Mouse (Mus musculus) midbrain, embryonic 12.5 days (tissue): ENCODE measurements around the gene Cyp2d22. TPM values are rescaled to one million over a fixed set of nuclear protein-coding genes. Genes with fewer than 3 reads are reported as not detected.
"Not testable (repeated sequence)": the region's sequence is repeated elsewhere in the genome, so short reads cannot be mapped to it uniquely, and the experiment has no call there.

Experiments
- ATAC-seq: fragments of 200-750 bp; cut with Nextera tagmentation; 2 replicates; pipeline ENCODE4 v1.8.0; 2017; ENCODE audit warnings: low read depth, moderate TSS enrichment, moderate library complexity; ENCODE audit not compliant: low FRiP score
- H3K27ac ChIP-seq: fragments of 300-500 bp; sonication (generic); replicated peaks from 2 replicates; pipeline ENCODE4 v1.5.1; 2016; ENCODE audit warnings: mild to moderate bottlenecking
- H3K27me3 ChIP-seq: fragments of 300-500 bp; sonication (generic); 2 replicates; pipeline ENCODE4 v1.6.1; 2016; ENCODE audit warnings: mild to moderate bottlenecking
- H3K36me3 ChIP-seq: fragments of 300-500 bp; sonication (generic); 2 replicates; pipeline ENCODE4 v1.6.1; 2016
- H3K4me1 ChIP-seq: fragments of 300-500 bp; sonication (generic); 2 replicates; pipeline ENCODE4 v1.6.1; 2016
- H3K4me2 ChIP-seq: fragments of 300-500 bp; sonication (generic); replicated peaks from 2 replicates; pipeline ENCODE4 v1.6.1; 2016; ENCODE audit warnings: mild to moderate bottlenecking, moderate library complexity
- H3K4me3 ChIP-seq: fragments of 300-500 bp; sonication (generic); 2 replicates; pipeline ENCODE4 v1.5.1; 2016; ENCODE audit warnings: mild to moderate bottlenecking
- H3K9ac ChIP-seq: fragments of 300-500 bp; sonication (generic); replicated peaks from 2 replicates; pipeline ENCODE4 v1.6.1; 2016; ENCODE audit warnings: mild to moderate bottlenecking, moderate library complexity
- H3K9me3 ChIP-seq: fragments of 300-500 bp; sonication (generic); 2 replicates; pipeline ENCODE4 v1.6.1; 2016; ENCODE audit warnings: mild to moderate bottlenecking
- WGBS: fragments of 180-500 bp; shearing (Covaris S2); methylation state at CpG from one replicate; pipeline ENCODE4 v1.1.7; 2016; 5-methylcytosine and 5-hydroxymethylcytosine counted together
- polyA plus RNA-seq: library from polyadenylated mRNA; unstranded; fragments of >200 nt; fragmentation: Nextera tagmentation; extraction: Ambion mirVana; gene quantifications from 2 replicates; pipeline ENCODE4 v1.2.1, GENCODE M21; 2016

The Cyp2d22 gene
- polyA plus RNA-seq, 1 experiment from 2014 or later, result 2.3 TPM

DNA sequence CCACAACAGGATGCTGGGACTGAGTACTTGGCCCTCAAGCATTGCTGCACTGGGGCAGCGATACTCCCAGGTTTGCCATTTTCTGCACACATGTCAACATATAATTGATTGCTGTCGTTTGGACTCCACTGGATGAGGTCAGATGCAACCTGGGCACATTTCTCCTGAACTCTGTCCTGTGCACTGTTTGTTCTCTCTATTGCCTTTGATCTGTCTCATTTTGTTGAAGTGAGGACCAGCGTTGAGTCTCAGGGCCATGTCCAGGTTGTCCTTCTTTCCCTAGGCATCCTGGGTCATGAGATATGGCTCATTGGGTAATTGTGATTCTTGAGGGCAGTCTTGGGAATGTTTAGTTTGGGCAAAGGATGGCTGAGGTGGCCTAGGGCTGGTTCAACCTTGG, 15.9 kb upstream of the Cyp2d22 start:
- not testable (repeated sequence) for H3K36me3 ChIP-seq, H3K4me1 ChIP-seq, H3K27me3 ChIP-seq, H3K9ac ChIP-seq, H3K27ac ChIP-seq, H3K4me3 ChIP-seq, H3K4me2 ChIP-seq, ATAC-seq, H3K9me3 ChIP-seq
- 87% methylated on average over 3 of the region's 3 CpGs for WGBS

DNA sequence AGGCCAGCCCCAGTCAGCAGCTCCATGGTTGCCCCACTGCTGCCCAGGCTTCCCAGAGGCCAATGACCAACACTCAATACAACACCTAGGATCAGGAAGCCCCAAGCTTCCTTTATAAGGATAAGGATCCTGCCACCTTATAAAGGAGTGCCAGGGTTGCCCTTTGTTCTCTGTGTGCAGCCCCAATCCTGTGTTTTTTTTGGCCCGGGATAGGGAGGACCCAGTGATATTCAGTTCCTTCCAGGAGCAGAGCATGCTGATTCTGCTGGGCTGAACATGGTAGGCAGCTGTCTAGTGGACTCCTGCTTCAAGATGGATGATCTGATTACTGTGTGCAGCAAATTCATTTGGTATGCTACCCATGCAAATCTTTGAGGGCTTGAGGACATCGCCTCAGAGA, 13.9 kb upstream of the Cyp2d22 start, which contains the start of gene Cyp2d11:
TSS of gene Cyp2d11 (minus strand) at position 101 of the 400 bp plus-strand sequence.
- not testable (repeated sequence) for H3K27me3 ChIP-seq, H3K4me3 ChIP-seq, H3K4me1 ChIP-seq, H3K36me3 ChIP-seq, H3K4me2 ChIP-seq, H3K9ac ChIP-seq, H3K27ac ChIP-seq, H3K9me3 ChIP-seq, ATAC-seq
- 89% methylated on average over 2 of the region's 2 CpGs for WGBS

DNA sequence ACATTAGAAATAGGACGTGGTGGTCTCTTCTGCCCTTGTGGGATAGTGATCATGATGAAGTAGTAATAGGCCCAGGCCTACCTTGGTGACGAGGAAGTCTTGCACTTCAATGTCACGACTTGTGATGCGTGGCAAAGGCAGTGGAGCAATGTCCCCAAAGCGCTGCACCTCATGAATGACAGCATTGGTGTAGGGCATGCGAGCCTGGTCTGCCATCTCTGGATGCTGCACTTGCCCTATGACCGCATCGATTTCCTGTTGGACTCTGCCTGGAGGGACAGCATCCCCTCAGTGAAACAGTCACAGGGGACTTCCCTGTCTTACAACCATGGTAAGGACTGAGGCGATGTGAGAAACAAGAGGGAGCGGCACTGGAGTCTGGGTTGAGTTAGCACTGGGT, 9.9 kb upstream of the Cyp2d22 start:
- H3K4me3 ChIP-seq, ATAC-seq, H3K4me2 ChIP-seq, H3K4me1 ChIP-seq, H3K27me3 ChIP-seq, H3K27ac ChIP-seq, H3K36me3 ChIP-seq, H3K9ac ChIP-seq, H3K9me3 ChIP-seq: not testable (repeated sequence)
- WGBS, result 91% methylated on average over 10 of the region's 10 CpGs

DNA sequence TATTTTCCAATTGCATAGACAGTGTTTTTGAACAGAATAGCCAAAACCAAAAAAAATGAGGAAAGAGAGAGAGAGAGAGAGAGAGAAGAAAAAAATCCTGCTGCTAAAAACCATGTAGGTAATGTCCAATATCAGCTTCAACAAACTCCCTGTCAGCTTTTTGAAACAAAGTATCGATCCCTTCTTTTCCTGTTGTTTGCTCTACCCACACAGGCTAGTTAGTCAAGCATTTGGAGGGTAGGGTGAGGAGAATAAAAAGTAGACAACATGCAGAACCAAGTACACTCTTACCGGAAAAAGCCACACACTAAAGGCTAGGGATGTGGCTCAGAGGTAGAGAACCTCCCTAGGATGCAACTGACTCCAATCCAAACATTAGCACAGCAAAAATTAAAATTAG, 5.7 kb upstream of the Cyp2d22 start:
- Histone ChIP-seq H3K36me3 (no peaks in the 10 kb centered on the region), H3K9me3 (no peaks in the 10 kb centered on the region), H3K9ac (no peak overlapping the region), H3K4me3 (no peak overlapping the region), H3K27ac (no peak overlapping the region), H3K27me3 (no peaks in the 10 kb centered on the region), H3K4me1 (peaks cover 2% of the 10 kb centered on the region), H3K4me2 (no peak overlapping the region)
- ATAC-seq, result no peak
- WGBS, result 89% methylated on average over 2 of the region's 2 CpGs

DNA sequence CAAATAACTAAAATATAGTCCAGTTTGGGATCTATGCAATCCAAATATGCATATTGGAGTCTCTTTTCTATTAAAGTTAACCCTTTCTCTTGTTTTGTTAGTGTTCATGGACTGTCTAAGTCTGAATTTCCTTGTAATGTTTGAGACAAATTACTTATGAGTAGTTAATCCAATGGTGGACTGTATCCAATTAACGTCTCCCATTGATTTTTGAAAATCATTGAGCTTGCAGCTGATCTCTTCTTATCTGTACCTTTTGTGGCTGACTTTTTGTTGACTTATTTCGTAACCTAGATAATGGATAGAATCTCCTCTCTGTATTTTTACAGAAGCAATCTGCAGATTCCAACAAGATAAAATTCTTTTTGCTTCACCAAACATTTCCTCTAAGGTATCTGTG, 2.4 kb upstream of the Cyp2d22 start:
- H3K27me3 ChIP-seq, result peaks cover 13% of the 10 kb centered on the region
- H3K4me3 ChIP-seq, result no peak overlapping the region
- no peak for ATAC-seq
- H3K4me1 ChIP-seq, result peaks cover 13% of the 10 kb centered on the region
- no peaks in the 10 kb centered on the region for H3K9me3 ChIP-seq
- no peak overlapping the region for H3K9ac ChIP-seq
- H3K4me2 ChIP-seq, result no peak overlapping the region
- no peaks in the 10 kb centered on the region for H3K36me3 ChIP-seq
- 87% methylated on average over 2 of the region's 2 CpGs for WGBS
- H3K27ac ChIP-seq, result no peak overlapping the region

DNA sequence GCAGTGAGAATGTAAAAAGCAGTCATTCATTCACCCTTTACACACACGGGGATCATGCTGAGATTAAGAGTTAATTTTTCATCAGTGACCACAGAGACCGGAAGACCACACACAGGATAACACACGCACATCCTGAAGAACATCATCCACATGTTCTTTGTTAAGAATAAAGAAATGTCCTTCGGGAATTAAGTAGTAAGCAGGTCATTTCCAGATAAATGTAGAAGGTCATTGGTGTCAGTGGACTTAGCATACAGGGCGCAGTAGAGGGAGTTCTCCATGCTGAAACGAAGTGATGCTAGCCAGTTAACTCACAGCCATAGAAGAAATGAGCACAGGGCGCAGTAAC, 628 bp upstream of the Cyp2d22 start:
- Histone ChIP-seq H3K4me1 (peaks cover 20% of the 10 kb centered on the region), H3K9me3 (no peaks in the 10 kb centered on the region), H3K36me3 (no peaks in the 10 kb centered on the region), H3K9ac (0 out of 2 replicates have a peak overlapping the region, but pooled peaks have one; percentile 24), H3K4me3 (peak overlapping the region; percentile 35), H3K4me2 (peak overlapping the region; percentile 53), H3K27ac (no peak overlapping the region), H3K27me3 (peaks cover 13% of the 10 kb centered on the region)
- no peak for ATAC-seq
- WGBS, result 31% methylated on average over 7 of the region's 7 CpGs

DNA sequence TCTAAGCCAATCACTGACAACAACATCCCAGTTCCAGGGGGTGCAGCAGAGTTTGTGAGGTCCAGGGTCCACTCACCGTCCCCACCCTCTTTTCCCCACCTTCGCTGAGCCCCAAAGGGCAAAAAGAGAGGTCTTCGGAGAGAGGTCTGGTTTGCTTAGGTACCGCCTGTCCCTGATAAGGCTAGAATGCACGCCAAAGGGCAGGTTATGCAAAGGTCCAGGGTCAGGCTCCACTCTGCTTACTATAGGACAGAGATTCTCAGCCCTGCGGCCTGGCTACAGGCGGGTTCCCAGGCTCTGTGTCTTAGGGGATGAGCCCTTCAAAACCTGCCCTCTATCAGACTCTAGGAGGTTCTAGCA, 569 bp downstream of the Cyp2d22 start:
- Histone ChIP-seq H3K9me3 (no peaks in the 10 kb centered on the region), H3K27me3 (peaks cover 13% of the 10 kb centered on the region), H3K9ac (no peak overlapping the region), H3K4me3 (peak overlapping the region; percentile 35), H3K27ac (no peak overlapping the region), H3K4me1 (peaks cover 20% of the 10 kb centered on the region), H3K4me2 (peak overlapping the region; percentile 53), H3K36me3 (no peaks in the 10 kb centered on the region)
- WGBS, result 18% methylated on average over 7 of the region's 7 CpGs
- ATAC-seq, result no peak; the same call in 1 of the 2 replicates

DNA sequence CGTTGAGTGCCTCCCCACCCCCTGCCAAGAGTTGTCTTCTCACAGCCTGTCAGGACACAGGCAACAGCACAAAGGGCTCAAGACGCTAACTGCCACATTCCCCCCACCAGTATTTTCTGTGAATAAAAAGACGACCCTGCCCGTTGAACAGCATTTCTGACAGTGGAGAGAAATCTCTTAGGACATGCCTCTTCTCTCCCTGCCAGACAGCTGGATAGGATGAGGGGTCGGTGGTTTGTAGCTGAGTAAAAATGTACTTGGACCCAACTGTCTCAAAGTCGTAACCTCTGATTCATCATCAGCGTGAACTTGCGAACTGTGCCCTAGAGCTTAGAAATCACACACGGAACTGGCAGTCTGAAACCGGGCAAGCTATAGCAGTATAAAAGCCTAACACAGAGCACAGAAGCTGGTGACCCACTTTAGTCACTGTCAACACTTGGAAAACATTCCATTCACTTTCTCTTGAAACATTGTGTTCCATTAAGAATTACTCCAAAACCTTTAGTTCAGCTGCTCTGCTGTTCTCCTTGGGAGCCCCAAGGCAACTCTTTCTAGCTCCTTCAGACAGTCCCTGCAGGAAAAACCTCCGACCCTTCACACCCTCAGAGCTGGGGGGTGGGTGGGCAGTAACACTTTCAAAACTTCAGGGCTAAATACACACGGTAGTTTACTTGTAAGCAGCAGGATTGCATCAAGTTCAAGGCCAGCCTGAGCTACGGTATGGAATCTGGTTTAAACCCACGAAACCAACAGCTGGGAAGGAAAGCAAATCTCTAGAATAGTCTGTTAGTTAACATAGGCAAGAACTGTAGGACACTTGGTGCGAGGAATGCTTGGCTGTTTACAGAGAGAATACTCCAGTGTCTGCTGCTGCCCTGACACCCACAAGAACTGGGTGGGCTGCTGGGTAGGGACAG, 1.5 kb downstream of the Cyp2d22 start:
- no peak for ATAC-seq
- no peaks in the 10 kb centered on the region for H3K9me3 ChIP-seq
- no peak overlapping the region for H3K4me2 ChIP-seq
- H3K36me3 ChIP-seq, result no peaks in the 10 kb centered on the region
- WGBS, result 61% methylated on average over 15 of the region's 15 CpGs
- H3K27me3 ChIP-seq, result peaks cover 13% of the 10 kb centered on the region
- H3K4me3 ChIP-seq, result no peak overlapping the region
- no peak overlapping the region for H3K9ac ChIP-seq
- H3K4me1 ChIP-seq, result peaks cover 20% of the 10 kb centered on the region
- H3K27ac ChIP-seq, result no peak overlapping the region

DNA sequence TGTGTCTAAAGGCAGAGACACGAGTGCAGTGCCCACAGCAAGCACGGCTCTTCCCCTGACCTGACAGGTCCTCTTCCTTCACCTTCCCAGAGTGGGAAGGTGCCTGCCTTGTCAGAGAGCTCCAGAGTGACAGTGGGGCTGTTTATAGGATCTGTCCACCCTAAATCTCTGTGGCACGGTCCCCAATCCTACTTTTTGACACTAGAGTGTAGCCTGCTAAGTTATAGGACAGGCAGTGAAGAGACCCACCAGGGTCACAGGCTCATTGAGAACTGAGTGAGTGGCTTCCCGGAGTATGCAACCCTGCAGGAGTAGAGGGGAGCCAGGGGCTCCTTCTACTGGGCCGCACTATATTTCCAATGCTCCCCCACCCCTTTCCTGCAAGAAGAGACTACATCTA, 2.4 kb downstream of the Cyp2d22 start:
- Histone ChIP-seq H3K27me3 (peaks cover 13% of the 10 kb centered on the region), H3K9ac (no peak overlapping the region), H3K36me3 (no peaks in the 10 kb centered on the region), H3K27ac (no peak overlapping the region), H3K4me1 (peaks cover 20% of the 10 kb centered on the region), H3K4me2 (no peak overlapping the region), H3K4me3 (no peak overlapping the region), H3K9me3 (no peaks in the 10 kb centered on the region)
- ATAC-seq, result no peak
- 81% methylated on average over 5 of the region's 5 CpGs for WGBS

DNA sequence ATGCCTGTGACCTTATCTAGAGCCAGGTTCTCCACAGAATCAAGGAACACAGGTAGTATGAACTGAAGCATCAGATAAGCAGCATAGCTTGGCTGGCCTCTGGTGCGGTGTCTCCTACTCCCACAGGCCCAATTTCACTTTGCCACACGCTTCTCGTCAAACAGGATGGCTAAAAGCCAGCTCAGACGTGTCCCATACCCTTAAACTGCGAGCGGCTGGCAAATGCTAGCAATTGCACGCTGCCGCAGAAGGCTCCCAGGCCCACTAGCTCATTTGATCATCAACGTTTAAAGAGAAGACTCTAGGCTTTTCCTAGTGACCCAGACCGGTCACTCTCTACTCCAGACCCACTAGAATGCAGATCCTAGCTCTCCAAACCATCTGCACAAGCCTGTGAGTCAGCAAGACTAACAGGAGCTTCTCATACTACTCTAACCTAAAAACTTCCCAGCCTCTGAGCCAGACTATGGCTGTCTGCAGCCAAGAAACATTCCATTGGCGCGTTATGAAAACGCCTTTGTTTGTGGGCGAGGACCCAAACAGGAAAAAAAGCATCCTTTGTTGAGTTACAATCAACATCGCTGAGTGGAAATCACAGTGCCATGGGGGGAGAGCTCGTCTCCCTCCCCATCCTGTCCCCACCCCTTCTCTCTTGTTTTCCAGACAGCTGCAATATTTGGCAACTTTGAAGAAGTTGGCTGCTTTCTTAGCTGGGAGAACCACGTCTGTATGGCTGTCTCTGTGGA, 3.5 kb downstream of the Cyp2d22 start:
- WGBS, result 78% methylated on average over 17 of the region's 17 CpGs
- H3K27ac ChIP-seq, result no peak overlapping the region
- H3K4me2 ChIP-seq, result no peak overlapping the region
- no peak overlapping the region for H3K9ac ChIP-seq
- H3K4me3 ChIP-seq, result no peak overlapping the region
- H3K4me1 ChIP-seq, result peaks cover 20% of the 10 kb centered on the region
- H3K9me3 ChIP-seq, result no peaks in the 10 kb centered on the region
- no peak for ATAC-seq
- no peaks in the 10 kb centered on the region for H3K36me3 ChIP-seq
- H3K27me3 ChIP-seq, result peaks cover 13% of the 10 kb centered on the region

DNA sequence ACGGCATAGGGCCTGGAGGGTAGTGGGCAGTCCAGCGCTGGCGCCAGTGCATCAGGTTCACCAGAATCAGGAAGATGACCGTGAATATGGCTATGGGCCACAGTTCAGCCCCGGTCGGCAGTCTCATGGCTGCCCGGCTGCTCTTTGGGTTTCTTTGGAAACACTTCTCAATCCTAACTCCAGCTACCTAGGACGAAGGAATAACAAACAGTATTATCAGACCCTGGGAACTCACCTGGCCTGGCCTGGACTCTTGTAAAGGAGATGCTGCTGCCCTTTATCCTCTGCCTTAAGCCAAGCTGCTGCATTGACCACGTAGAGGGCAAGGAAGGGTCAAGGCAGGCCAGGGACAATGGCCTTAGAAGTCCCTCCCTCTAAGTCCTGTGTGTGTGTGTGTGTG, 4.2 kb downstream of the Cyp2d22 start:
- WGBS, result 86% methylated on average over 9 of the region's 9 CpGs
- Histone ChIP-seq H3K4me2 (no peak overlapping the region), H3K9ac (no peak overlapping the region), H3K27ac (no peak overlapping the region), H3K4me3 (no peak overlapping the region), H3K36me3 (no peaks in the 10 kb centered on the region), H3K27me3 (peaks cover 13% of the 10 kb centered on the region), H3K4me1 (peaks cover 19% of the 10 kb centered on the region), H3K9me3 (no peaks in the 10 kb centered on the region)
- no peak for ATAC-seq

DNA sequence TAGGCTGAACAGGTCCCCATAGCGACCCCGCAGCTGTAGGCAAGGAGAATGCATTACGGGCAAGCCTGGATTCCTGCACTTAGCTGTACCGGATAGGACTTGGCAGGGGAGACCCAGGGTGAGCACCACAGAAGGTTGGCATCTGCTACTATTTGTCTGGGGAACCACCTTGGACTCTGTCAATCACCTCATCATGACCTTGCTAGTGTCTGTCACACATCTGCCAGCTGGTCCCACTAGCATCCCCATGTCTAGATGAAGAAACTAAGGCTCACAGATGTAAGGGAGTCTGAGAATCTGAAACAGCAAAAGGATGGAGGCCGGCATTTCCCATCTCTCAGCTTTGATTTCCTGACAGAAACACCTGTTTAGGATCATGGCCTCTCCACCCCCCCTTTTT, 5.6 kb downstream of the Cyp2d22 start:
- 76% methylated on average over 5 of the region's 5 CpGs for WGBS
- no peak overlapping the region for H3K9ac ChIP-seq

More for the DNA sequence above, 5.6 kb downstream of the Cyp2d22 start:
- Histone ChIP-seq H3K4me3 (no peak overlapping the region), H3K4me1 (peaks cover 7% of the 10 kb centered on the region), H3K36me3 (no peaks in the 10 kb centered on the region), H3K9me3 (no peaks in the 10 kb centered on the region), H3K4me2 (no peak overlapping the region), H3K27ac (no peak overlapping the region), H3K27me3 (peaks cover 9% of the 10 kb centered on the region)
- no peak for ATAC-seq
